Mouse (Mus musculus) CH12.LX (cell line): ENCODE measurements around the gene Bicdl1. TPM values are rescaled to one million over a fixed set of nuclear protein-coding genes. Genes with fewer than 3 reads are reported as not detected.

ENCODE experiments used
- DNase-seq: peaks from one replicate; pipeline ENCODE4 v3.0.0-alpha.2; 2013; ENCODE audit errors: extremely low read depth
- H3K27ac ChIP-seq: 2 replicates; pipeline ENCODE4 v1.5.1; 2012; ENCODE audit warnings: low read depth, mild to moderate bottlenecking, control low read depth, moderate library complexity; ENCODE audit not compliant: insufficient read depth
- H3K27me3 ChIP-seq: replicated peaks from 2 replicates; pipeline ENCODE3; 2012; ENCODE audit warnings: inconsistent platforms
- H3K36me3 ChIP-seq, 2 experiments: replicated peaks in 1 of 2; 2 replicates each; pipeline versions ENCODE3 to v1.6.1; 2012; ENCODE audit warnings: inconsistent platforms in 1 of 2, low read length in 1 of 2, mild to moderate bottlenecking in 1 of 2, mixed read lengths in 1 of 2, moderate library complexity in 1 of 2; ENCODE audit not compliant: control insufficient read depth in 1 of 2, insufficient read depth in 1 of 2
- H3K4me1 ChIP-seq, 2 experiments: 2 replicates each; pipeline ENCODE4 v1.6.1; 2012; ENCODE audit warnings: inconsistent platforms in 1 of 2, moderate library complexity in 1 of 2; ENCODE audit not compliant: insufficient read depth in 2 of 2, control insufficient read depth in 1 of 2
- H3K4me2 ChIP-seq: 2 replicates; pipeline ENCODE4 v1.6.1; 2012; ENCODE audit warnings: low read depth, mild to moderate bottlenecking, control low read depth; ENCODE audit not compliant: poor library complexity, insufficient read depth, severe bottlenecking
- H3K4me3 ChIP-seq, 3 experiments: fragments of 150-350 bp in 1 of 3; sonication (generic) in 1 of 3; replicated peaks in 1 of 3; 2 replicates each; pipeline versions ENCODE3 to v1.5.1; 2011 to 2012; ENCODE audit warnings: low read depth in 2 of 3, low read length in 2 of 3, mild to moderate bottlenecking in 2 of 3, moderate library complexity in 2 of 3, control low read depth in 1 of 3, improper control_type of control experiment in 1 of 3, inconsistent platforms in 1 of 3, mixed read lengths in 1 of 3; ENCODE audit not compliant: poor library complexity in 1 of 3
- H3K79me2 ChIP-seq: replicated peaks from 2 replicates; pipeline ENCODE4 v1.6.1; 2012; ENCODE audit warnings: mild to moderate bottlenecking, moderate library complexity; ENCODE audit not compliant: control insufficient read depth, poor library complexity, insufficient read depth, severe bottlenecking; ENCODE audit errors: extremely low read depth
- H3K9ac ChIP-seq: 2 replicates; pipeline ENCODE4 v1.6.1; 2012; ENCODE audit warnings: low read depth, mild to moderate bottlenecking, control low read depth, moderate library complexity; ENCODE audit not compliant: insufficient read depth
- H3K9me3 ChIP-seq: replicated peaks from 2 replicates; pipeline ENCODE3; 2012; ENCODE audit warnings: low read length, inconsistent platforms, mixed read lengths
- BHLHE40 ChIP-seq: IDR thresholded peaks from 2 replicates; pipeline ENCODE4 v1.6.1; 2011; ENCODE audit warnings: mild to moderate bottlenecking, low read depth, low read length, improper control_type of control experiment
- CHD2 ChIP-seq: IDR thresholded peaks from 2 replicates; pipeline ENCODE4 v1.6.1; 2011; ENCODE audit warnings: low read length, improper control_type of control experiment
- HCFC1 ChIP-seq: IDR thresholded peaks from 2 replicates; pipeline ENCODE4 v1.6.1; 2012; ENCODE audit warnings: low read depth, mild to moderate bottlenecking, inconsistent platforms, low read length, improper control_type of control experiment
- IRF4 ChIP-seq: IDR thresholded peaks from 2 replicates; pipeline ENCODE4 v1.6.1; 2014; ENCODE audit warnings: low read depth, mild to moderate bottlenecking, inconsistent platforms, low read length, improper control_type of control experiment
- MYC ChIP-seq: IDR thresholded peaks from 2 replicates; pipeline ENCODE4 v1.6.1; 2011; ENCODE audit warnings: low read depth, mild to moderate bottlenecking, improper control_type of control experiment, low read length
- NELFE ChIP-seq: IDR thresholded peaks from 2 replicates; pipeline ENCODE4 v1.6.1; 2011; ENCODE audit warnings: low read depth, low read length, improper control_type of control experiment
- SIN3A ChIP-seq: IDR thresholded peaks from 2 replicates; pipeline ENCODE4 v1.6.1; 2012; ENCODE audit warnings: low read length, improper control_type of control experiment, inconsistent platforms
- TBP ChIP-seq: conservative IDR thresholded peaks from 2 replicates; pipeline ENCODE4 v1.6.1; 2011; ENCODE audit warnings: low read depth, low read length, improper control_type of control experiment
- TCF12 ChIP-seq: IDR thresholded peaks from 2 replicates; pipeline ENCODE4 v1.6.1; 2014; ENCODE audit warnings: low read depth, mild to moderate bottlenecking, inconsistent platforms, low read length, improper control_type of control experiment
- UBTF ChIP-seq: IDR thresholded peaks from 2 replicates; pipeline ENCODE4 v1.6.1; 2012; ENCODE audit warnings: low read depth, mild to moderate bottlenecking, inconsistent platforms, low read length, improper control_type of control experiment, moderate library complexity
- ZMIZ1 ChIP-seq: IDR thresholded peaks from 2 replicates; pipeline ENCODE4 v1.6.1; 2012; ENCODE audit warnings: low read depth, mild to moderate bottlenecking, inconsistent platforms, low read length, improper control_type of control experiment
- dilution Hi-C: fragments of 300-500 bp; cut with MboI; formaldehyde crosslinking; loops from 2 replicates; pipeline ENCODE4 v1.14.3; 2020; ENCODE audit warnings: low sequenced_read_pairs; ENCODE audit not compliant: extremely low pct_unique_long_range_greater_than_20kb, extremely low pct_ligation_motif_present
- in situ Hi-C: fragments of 300-500 bp; cut with MboI; formaldehyde crosslinking; loops from 3 replicates; pipeline ENCODE4 v1.14.3; 2019; ENCODE audit warnings: low sequenced_read_pairs, low pct_ligation_motif_present, low pct_unique_long_range_greater_than_20kb, mixed read lengths
- polyA plus RNA-seq: library from polyadenylated mRNA; unstranded; fragments of >175 nt; gene quantifications from 2 replicates; pipeline ENCODE4 v1.2.1, GENCODE M21; 2012; ENCODE audit warnings: low read depth; ENCODE audit not compliant: insufficient read length
- total RNA-seq, 2 experiments: library from RNA; depleted of rRNA; stranded (reverse); fragments of 300-350 nt in 1 of 2; fragments of >200 nt in 1 of 2; gene quantifications; 2 replicates each; pipeline ENCODE4 v1.2.3; 2012 to 2014

Bicdl1 gene
- total and polyA plus RNA-seq, 3 experiments: 1.9 to 3.5 (median 2.3) TPM

DNA sequence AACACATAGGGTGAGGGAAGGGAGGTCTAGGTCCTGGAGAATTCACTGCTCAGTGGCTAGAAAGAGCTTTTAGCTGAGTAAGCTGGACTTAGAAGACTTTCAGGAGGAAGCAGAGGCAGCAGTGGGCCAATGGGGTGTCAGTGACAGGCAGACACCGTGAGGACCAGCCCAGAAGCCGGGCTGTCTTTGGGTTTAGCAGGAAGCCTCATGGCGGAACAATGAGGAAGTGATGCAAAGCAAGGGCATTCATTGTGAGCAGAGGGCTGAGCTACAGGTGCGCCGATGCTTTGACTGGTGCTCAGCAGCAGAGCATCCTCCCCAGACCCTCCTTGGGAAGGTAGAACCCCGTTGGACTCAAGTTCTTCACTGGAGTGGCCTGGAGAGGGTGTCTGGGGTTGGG lies 95.9 kb downstream of the Bicdl1 start (continued):
- TF ChIP-seq TBP: peak; percentile 58; the same call in 1 of the 2 replicates
- TF ChIP-seq, all 38 proteins: peak for 13

- Histone ChIP-seq H3K9ac (no peak overlapping the region), H3K4me2 (no peak overlapping the region), H3K27me3 (no peaks in the 10 kb centered on the region), H3K4me3 (no peak overlapping the region), H3K9me3 (no peaks in the 10 kb centered on the region)
- no peak for DNase-seq
- no peak for TF ChIP-seq TCF12
- no peak for TF ChIP-seq NELFE
- TF ChIP-seq IRF4: no peak
- TF ChIP-seq HCFC1: no peak
- TF ChIP-seq SIN3A: no peak
- no peak for TF ChIP-seq BHLHE40
- TF ChIP-seq, all 38 proteins: peak for 0
- Histone ChIP-seq H3K79me2 (peaks cover 56% of the 10 kb centered on the region), H3K36me3 (peaks cover 15 to 33% of the 10 kb centered on the region in 2 experiments), H3K4me1 (peaks cover 29 to 70% of the 10 kb centered on the region in 2 experiments), H3K27ac (no peak overlapping the region)
- dilution Hi-C loops: no loop called here
- in situ Hi-C loops: no loop called here
Measured at GRCm38 (mm10) chr5:115634046-115634445, 97.4 kb downstream of the Bicdl1 start.

DNA sequence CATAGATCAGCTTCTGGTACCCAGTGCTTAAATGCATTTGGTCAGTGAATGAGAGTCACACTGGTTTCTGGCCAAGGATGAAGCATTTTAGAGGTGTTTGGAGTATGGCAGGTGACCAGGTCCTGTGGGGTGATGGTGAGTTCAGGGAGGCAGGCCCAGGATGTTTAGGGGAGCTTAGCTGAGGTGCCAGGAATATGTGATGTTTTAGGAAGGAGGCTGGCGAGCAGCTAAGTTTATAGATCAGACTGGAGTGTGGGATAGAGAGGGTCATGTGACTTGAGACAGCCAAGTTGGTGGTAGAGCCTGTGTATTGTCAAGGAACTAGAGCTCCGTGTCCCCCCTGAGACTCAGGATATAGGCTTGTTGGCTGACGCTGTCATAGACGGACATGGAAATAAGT lies 98.4 kb downstream of the Bicdl1 start:
- TF ChIP-seq UBTF: no peak
- TF ChIP-seq SIN3A: 0 out of 2 replicates have a peak, but pooled peaks have one; percentile 26
- Histone ChIP-seq H3K79me2 (peaks cover 56% of the 10 kb centered on the region), H3K27me3 (no peaks in the 10 kb centered on the region), H3K9me3 (no peaks in the 10 kb centered on the region), H3K27ac (no peak overlapping the region), H3K4me1 (peaks cover 37 to 80% of the 10 kb centered on the region in 2 experiments), H3K4me3 (peak overlapping the region; percentile 82 to 91 (median 90)), H3K4me2 (peak overlapping the region; percentile 68), H3K36me3 (peaks cover 8 to 23% of the 10 kb centered on the region in 2 experiments), H3K9ac (peak overlapping the region; percentile 96)
- in situ Hi-C loops: no loop called here
- DNase-seq: no peak
- dilution Hi-C loops: no loop called here

- peak; percentile 53 for DNase-seq
Measured at GRCm38 (mm10) chr5:115632358-115632714, 99.1 kb downstream of the Bicdl1 start.

More at GRCm38 (mm10) chr5:115632358-115632714, 99.1 kb downstream of the Bicdl1 start:
- Histone ChIP-seq H3K4me2 (peak overlapping the region; percentile 68), H3K27me3 (no peaks in the 10 kb centered on the region), H3K9ac (peak overlapping the region; percentile 96)
- TF ChIP-seq MYC: no peak
- no peak for TF ChIP-seq ZMIZ1
- peak; percentile 49; the same call in 1 of the 2 replicates for TF ChIP-seq CHD2
- TF ChIP-seq HCFC1: no peak
- peak; percentile 81 for TF ChIP-seq BHLHE40
- TF ChIP-seq TBP: no peak
- TF ChIP-seq, all 38 proteins: peak for 2
- dilution Hi-C loops: no loop called here
- H3K4me3 ChIP-seq: peak overlapping the region; percentile 82 to 91 (median 90)
- H3K27ac ChIP-seq: no peak overlapping the region
- peaks cover 1 to 16% of the 10 kb centered on the region in 2 experiments for H3K36me3 ChIP-seq
- peaks cover 37 to 82% of the 10 kb centered on the region in 2 experiments for H3K4me1 ChIP-seq
- in situ Hi-C loops: no loop called here
- no peaks in the 10 kb centered on the region for H3K9me3 ChIP-seq
- peaks cover 51% of the 10 kb centered on the region for H3K79me2 ChIP-seq
